Mouse (Mus musculus) CD4-positive, CD25-positive, alpha-beta regulatory T cell, adult 9 weeks (primary cell): ENCODE data around the gene Aif1l. TPM values are rescaled to one million over a fixed set of nuclear protein-coding genes. Genes with fewer than 3 reads are reported as not detected.

ENCODE experiments used
- polyA plus RNA-seq: library from polyadenylated mRNA; unstranded; fragments of 100-300 nt; shearing (Covaris generic); gene quantifications from one replicate; pipeline ENCODE4 v1.2.1, GENCODE M21; 2017

Aif1l gene
- not detected for polyA plus RNA-seq

DNA sequence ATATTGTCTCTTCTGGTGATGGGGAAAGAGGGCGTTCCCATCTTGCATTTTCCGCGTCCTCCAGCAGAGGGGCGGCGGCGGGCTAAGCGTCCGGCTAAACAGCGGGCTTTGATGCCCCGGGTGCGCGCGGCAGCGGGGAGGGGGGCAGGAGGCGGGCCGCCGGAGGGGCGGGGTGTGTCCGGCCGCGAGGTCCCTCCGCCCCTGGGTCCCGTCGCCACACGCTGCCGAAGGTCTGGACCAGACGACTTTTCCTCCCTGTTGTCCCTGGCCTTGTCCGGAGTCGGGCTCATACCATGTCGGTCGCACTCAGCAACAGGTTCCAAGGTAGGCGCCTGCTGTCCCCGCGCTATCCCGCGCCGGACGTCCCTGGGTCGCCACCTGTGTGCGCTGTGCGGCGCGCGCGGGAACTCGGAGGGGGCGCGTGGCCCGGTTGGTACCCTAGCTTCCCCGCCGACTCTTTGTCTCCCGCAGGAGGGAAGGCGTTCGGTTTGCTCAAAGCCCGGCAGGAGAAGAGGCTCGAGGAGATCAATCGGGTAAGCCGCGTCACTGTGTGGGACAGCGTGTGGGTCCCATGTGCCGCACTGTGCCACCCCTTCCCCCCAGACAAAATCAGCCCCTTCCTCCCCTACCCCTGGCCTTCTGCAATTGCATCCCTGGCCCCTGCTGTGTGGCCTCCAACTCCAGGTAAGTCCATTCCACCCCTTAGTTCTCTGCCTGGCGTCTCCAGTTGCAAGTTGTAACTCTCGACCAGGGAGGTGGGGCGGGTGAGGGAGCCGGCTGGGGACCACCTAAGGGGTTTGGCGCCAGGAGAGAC, at the start of gene Aif1l:
Gene Aif1l (plus strand): TSS at position 82 of the 814 bp plus-strand sequence.

DNA sequence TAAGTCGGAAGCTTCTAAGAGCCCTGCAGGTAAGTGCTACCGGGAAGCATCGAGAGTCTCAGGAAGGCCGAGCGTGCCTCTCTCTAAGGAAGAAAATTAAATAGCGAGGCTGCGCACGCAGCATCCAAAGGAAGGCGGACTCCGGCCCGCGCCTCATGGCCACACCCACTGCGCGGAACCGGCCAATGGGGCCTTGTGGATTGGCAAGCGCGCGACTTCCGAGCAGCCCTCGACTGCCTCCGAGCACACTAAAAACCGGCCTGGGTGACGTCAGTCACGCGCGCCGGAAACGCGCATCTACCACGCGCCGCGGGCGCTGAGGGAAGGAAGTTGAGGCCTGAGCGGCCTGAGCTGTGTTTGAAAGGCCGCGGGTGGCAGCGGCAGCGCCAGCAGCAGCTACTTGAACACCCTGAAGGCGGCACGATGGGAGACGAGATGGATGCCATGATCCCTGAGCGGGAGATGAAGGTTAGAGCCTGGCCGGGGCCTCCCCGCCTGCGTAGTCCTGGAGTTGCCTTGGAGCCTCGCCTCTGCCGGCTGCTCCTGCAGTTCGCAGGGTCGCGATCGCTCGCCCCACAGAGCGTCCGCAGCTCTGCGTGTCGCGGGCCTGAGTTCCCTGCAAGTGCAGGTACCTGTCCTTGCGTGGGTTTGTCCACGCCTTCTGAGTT, 24.3 kb downstream of the Aif1l start, which contains the start of gene Nup214:
Gene Nup214 (plus strand): TSS at position 296 of the 668 bp plus-strand sequence.

Other genes starting within 250 kb of the Aif1l start
- 0.73 TPM for gene Qrfp, start 139.6 kb upstream of the Aif1l start, polyA plus RNA-seq
- gene Fibcd1, start 104.1 kb upstream of the Aif1l start, polyA plus RNA-seq, result 0.21 TPM
- gene Lamc3, start 62.8 kb upstream of the Aif1l start, polyA plus RNA-seq, result not detected
- 123 TPM for gene Nup214, start 24.3 kb downstream of the Aif1l start, polyA plus RNA-seq
- gene Fam78a, start 134.7 kb downstream of the Aif1l start, polyA plus RNA-seq, result 28.8 TPM
- not detected for gene Plpp7, start 145.4 kb downstream of the Aif1l start, polyA plus RNA-seq
- gene Prrc2b, start 200.9 kb downstream of the Aif1l start, polyA plus RNA-seq, result 12.7 TPM